Mouse (Mus musculus): ENCODE measurements at regions not wholly inside any gene's neighbourhood (a gene's known extent, or its start where the extent isn't known, plus 50 kb on each side); places are given as distances from the start of the nearest gene placed in this dataset.
"Not testable (repeated sequence)": the region's sequence is repeated elsewhere in the genome, so short reads cannot be mapped to it uniquely, and the experiment has no call there.

DNA sequence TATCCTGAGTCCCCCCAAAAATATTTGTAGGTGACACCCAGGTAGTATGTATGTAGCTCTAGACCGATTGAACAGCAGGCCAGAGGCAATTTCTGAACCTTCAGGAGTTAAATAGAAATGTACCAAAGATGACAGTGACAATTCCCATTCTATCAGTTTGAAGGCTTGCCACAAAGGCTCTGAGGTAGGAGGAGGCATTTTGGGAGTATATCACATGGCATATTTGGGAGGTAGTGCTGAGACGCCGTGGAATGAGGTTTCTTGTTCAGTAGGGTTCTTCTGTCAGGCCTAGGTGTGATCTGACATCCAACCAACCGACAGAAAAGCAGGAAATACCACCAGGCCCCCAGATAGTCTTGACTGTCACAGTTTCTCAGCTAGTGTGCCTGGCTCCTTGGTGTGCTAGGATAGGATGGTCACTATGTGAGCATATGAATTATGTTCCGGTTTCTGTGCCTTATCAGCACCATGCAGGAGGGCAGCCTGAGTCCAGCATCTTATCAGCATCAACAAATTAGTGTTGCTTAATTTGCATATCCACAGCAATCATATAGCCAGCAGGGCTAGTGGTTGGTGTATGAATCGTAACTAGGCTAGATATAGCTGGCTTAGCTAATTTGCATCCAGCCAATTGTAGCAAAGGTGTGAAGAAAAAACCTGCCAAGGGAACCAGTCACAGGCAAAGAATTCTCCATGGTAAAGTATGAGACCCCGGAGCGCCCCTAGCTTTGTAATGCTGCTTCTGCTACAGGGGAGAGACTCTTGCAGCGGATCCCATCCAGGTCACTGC lies 136.3 kb upstream of the Bcor start:
- DNase-seq (ENCODE audit: low spot score) = no peak

GRCm38 (mm10) chrX:12298609-12299008 lies 138.5 kb upstream of the Bcor start:
- no peak for DNase-seq (ENCODE audit: low spot score)

GRCm38 (mm10) chrX:12299236-12299635 lies 139.1 kb upstream of the Bcor start:
- DNase-seq (ENCODE audit: low spot score) = no peak

DNA sequence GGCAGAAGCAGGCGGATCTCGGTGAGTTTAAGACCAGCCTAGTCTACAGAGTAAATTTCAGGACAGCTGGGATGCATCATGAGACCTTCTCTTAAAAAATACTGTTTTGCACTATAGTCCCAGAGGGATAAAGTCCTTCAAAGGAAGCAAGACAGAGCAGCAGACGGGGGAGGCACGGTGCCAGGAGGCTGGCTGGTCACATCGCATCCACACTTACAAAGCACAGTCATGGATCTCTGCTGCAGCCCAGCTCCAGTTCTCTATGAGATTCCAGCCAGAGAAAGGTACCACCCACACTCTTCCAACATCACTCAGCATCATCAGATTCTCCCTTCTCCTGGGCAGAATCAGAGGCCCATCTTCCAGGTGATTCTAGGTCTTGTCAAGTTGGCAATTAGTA lies 144.5 kb upstream of the Bcor start:
- no peak for DNase-seq (ENCODE audit: low spot score)

GRCm38 (mm10) chrX:12306940-12307339 lies 146.8 kb upstream of the Bcor start:
- DNase-seq (ENCODE audit: low spot score) = no peak

DNA sequence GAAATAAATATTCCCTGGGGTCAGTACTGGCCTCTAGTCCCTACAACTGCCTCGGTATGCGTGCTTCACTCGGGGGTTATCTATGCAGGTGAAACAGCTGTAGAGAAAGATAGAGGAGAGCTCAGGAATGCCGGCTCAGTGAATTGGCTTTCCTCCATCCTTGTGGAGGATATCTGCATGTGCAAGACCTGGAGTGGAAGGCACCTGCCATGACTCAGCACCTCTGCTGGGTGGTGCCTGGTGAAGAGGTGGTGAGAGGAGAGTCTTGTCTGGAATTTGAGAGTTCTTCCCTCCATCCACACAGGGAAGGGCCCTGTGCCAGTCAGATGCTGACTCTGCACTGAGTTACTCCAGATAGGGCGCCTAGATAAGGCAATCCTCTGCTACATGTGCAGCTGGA lies 152.4 kb upstream of the Bcor start:
- DNase-seq (ENCODE audit: low spot score) = no peak

DNA sequence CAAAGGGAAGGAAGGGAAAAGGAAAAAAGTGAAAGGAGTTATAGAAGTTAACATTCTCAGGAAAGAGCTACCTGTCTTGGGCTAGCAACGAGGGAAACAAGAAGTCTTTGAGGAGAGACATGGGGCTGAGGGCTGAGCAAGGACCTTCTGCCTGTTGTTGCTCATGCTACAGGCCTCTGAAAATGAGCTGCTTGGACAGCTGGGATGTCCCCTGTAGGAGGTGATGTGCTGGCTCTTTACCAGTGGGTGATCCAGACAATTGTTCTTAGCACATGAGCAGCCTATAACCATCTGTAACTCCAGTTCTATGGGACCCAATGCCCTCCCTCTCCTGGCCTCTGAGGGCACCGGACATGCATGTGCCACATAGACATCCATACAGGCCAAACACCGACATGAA lies 155.5 kb upstream of the Bcor start:
- no peak for DNase-seq (ENCODE audit: low spot score)

DNA sequence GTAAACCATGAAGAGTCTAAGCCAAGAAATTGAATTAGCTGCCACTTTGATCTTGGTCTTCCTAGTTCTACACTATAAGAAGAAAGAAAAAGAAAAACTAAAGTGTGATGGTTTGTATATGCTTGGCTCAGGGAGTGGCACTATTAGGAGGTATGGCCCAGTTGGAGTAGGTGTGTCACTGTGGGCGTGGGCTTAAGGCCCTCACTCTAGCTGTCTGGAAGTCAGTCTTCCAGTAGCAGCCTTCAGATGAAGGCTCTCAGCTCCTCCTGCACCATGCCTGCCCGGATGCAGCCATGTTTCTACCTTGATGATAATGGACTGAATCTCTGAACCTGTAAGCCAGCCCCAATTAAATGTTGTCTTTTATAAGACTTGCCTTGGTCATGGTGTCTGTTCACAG lies 157.3 kb upstream of the Bcor start:
- DNase-seq (ENCODE audit: low spot score) = not testable (repeated sequence)

DNA sequence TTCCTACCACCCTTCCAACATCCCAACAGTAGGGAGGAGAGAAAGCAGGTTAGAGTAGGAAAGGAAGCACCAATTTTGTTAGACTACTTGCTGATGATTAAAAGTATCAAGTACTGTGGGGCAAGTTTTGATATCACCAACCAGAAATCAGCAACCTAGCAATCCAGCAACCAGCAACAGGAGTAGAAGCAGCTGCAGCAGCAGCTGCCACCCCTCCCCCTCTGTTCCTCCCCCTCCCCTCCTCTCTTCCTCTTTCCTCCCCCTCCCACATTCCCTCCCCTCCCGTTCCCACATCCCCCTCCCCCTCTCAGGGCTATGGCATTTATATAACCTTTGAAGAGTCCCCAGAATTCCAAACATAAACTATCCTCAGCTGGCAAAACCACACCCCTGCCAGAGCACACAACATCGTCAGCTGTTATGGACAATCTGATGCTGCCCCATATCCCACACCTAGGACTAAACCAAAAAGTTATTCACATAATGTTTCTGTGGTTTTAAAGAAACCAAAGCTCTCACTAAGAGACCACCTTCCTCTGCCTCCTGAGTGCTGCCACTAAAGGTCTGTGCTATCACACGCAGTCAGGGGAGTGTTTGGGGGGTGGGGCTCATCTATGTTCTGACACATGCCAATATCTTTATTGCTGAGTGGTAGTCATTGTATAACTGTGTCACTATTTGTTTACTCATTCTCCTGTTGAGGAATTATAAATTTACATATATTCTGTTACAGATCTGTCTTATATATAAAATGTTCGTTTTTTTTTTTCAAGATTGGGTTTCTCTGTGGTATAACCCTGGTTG lies 158.9 kb upstream of the Bcor start:
- DNase-seq (ENCODE audit: low spot score) = no peak

GRCm38 (mm10) chrX:12322453-12322852 lies 162.3 kb upstream of the Bcor start:
- no peak for DNase-seq (ENCODE audit: low spot score)

GRCm38 (mm10) chrX:12323268-12323667 lies 163.1 kb upstream of the Bcor start:
- DNase-seq (ENCODE audit: low spot score) = no peak

GRCm38 (mm10) chrX:12323812-12324211 lies 163.7 kb upstream of the Bcor start:
- DNase-seq (ENCODE audit: low spot score) = no peak

DNA sequence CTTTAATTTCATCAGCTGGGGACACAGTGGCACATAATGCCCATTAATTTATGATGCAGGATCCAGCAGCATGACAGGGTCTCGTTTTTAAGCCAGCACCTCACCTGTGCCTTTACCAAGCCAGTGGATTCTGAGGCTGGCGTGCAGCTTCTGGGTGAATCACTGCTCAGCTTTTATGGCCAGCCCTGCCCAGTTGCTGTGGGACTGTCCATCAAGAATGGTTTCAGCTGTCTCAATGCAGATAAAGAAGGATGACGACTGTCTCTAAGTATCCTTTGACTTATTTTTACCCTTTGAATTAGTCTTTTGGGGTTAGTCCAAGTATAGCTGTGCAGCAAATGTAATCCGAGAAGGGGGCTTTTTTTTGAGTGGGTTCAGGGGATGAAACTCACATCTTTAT lies 167.3 kb upstream of the Bcor start:
- no peak for DNase-seq (ENCODE audit: low spot score)

DNA sequence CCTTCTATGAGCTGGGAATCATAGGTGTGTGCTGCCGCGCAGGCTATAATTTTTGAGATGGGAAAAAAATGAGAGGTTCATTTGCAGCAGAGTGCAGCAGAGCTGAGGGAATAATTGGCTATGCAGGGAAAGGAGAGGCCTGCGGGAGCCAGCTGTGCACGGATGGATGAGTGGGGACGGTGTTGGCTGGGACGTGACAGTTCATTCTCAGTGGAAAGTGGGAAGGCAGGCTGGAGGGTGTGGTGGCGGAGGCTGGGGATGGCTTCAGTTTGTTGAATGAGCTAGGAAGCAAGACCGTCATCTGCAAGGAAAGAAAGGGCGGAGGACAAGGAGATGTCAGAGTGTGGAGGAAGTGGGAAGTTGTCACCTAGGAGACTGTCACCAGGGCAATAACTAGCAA lies 180.4 kb upstream of the Bcor start:
- peak; percentile 13 for DNase-seq (ENCODE audit: low spot score)

DNA sequence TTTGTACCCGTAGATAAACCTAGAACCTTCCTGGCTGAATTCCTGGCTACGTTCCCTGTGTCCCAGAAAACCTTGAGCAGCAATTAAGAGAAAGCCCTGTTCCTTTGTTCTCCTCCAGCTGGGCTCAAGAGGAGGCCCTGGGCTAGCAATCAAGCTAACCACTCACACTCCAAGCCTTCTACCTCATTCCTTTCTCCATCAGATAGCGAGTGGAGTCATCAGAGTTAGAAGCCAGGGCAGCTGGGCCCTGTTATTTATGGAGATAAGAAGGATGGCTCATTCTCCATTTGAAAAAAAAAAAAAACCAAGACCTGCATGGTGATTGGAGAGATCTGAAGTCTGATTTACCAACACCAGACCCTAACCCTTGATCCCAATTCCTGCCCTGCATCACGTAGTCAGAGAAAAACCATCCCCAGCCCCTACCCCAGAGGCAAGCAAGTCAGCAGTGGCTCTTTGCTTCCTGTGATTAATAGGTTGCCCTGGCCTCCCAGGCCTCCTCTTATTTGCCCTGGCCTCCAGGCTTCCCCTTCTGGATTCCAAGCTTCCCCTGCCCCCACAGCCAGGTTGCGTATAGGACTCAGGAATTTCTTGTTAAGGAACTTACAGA lies 181.3 kb upstream of the Bcor start:
- DNase-seq (ENCODE audit: low spot score) = no peak

GRCm38 (mm10) chrX:12344805-12345555 lies 184.8 kb upstream of the Bcor start:
- no peak for DNase-seq (ENCODE audit: low spot score)

DNA sequence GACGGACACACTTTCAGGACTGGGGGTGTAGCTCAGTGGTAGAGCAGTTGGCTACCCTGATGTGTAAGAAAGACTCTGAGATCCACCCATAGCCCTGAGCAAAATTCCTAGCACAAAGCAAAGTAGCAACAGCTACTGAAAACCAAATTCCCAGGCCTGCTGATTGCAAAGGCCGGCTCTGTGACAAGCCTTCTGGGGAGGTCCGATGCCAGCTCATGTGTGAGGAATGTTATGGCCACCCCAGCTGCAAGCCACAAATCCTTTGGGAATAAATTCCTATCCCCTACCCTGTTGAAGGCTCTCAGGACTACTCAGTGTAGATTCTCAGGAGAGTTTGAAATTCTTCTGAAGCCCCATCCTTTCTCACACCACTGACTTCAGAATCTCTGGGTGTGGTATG lies 186.7 kb upstream of the Bcor start:
- no peak for DNase-seq (ENCODE audit: low spot score)

DNA sequence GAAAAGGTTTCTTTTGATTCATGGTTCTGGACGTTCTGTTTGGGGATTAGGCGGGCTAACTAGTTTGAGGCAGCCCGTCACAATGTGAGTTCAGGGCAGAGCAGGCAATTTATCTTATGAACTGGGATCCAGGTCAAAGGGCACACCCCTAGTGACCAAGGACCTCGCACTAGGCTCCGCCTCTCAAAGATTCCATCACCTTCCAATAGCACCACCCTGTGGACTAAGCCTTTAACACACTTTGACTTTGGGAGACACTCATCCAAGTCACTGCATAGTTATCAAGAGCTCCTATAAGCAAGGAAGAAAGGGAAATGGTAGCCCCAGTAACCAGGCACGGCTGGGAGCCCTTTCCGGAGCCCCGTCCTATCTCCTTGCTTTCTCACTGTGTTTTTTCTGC lies 188.0 kb upstream of the Bcor start:
- no peak for DNase-seq (ENCODE audit: low spot score)

DNA sequence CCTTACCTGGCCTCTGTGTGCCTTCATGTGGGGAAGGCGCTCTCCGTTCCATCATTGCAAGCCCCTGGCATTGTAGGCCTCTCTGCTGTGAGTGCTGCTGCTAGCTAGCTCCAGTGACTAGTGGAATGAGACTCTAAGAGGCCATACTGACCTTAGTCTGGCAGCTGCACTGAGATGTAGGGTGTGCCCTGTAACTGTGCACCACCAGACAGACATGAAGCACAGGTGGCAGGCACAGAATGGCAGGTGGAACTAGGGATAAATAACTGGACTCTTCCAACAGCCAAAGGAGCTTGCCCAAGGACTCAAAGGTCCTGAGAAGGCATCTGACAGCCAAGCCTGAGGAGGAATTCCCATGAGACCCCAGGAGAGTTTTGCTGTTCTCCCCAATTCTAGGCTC lies 194.7 kb upstream of the Bcor start:
- no peak for DNase-seq (ENCODE audit: low spot score)

- DNase-seq (ENCODE audit: low spot score) = no peak
Measured at GRCm38 (mm10) chrX:12358026-12358425, 197.9 kb upstream of the Bcor start.

GRCm38 (mm10) chrX:12365582-12366323 lies 205.6 kb upstream of the Bcor start:
- DNase-seq (ENCODE audit: low spot score) = no peak

DNA sequence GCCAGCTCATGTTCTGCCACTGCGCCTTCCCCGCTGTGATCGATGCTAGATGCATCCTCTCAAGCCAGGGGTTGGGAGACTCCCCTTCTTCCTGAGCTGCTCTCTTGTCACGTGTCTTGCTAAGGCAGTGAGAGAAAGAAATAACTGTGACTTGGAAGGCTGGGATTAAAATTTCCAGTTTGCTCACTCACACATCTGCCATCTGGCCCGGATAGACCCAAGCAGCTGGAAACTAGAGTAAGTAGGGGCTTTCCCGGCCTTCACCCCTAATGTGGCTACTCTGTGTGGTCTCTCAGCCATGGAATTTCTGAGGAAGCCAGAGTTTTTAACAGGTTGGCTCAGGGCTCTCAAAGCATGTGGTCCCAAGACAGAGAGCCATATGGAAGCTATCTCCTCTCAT lies 206.6 kb upstream of the Bcor start:
- DNase-seq (ENCODE audit: low spot score) = no peak
